Mouse (Mus musculus): ENCODE measurements around the gene Rlf. TPM values are rescaled to one million over a fixed set of nuclear protein-coding genes. Genes with fewer than 3 reads are reported as not detected.

Gene Rlf
- polyA plus RNA-seq, 1 experiment from 2014 or later, result 24.0 TPM

- H3K27ac ChIP-seq (replicated peaks; ENCODE audit: low read depth, low read length), result no peak within 1 kb of the TSS
- H3K4me1 ChIP-seq (ENCODE audit: control insufficient read depth, insufficient read depth, low read length), result no peaks in the 10 kb centered on the region
- H3K9me3 ChIP-seq (ENCODE audit: control insufficient read depth, low read length), result no peaks in the 10 kb centered on the region
- under 1% methylated on average over 39 of the region's 39 CpGs for whole genome bisulfite sequencing
- peak within 1 kb of the TSS; percentile 76 for H3K9ac ChIP-seq (ENCODE audit: low read length)
- H3K4me3 ChIP-seq (ENCODE audit: low read depth, low read length), result peak within 1 kb of the TSS; percentile 79
- peak; percentile 94 for DNase-seq (ENCODE audit: low spot score)
- peak; percentile 74 for ATAC-seq (ENCODE audit: insufficient number of reproducible peaks, low FRiP score, low TSS enrichment, low read depth)
- H3K36me3 ChIP-seq (ENCODE audit: control insufficient read depth, insufficient read depth, low read length), result peaks cover 14% of the 10 kb centered on the region
- peak within 1 kb of the TSS; percentile 60 for H3K4me2 ChIP-seq (ENCODE audit: low read depth, severe bottlenecking)
- H3K27me3 ChIP-seq (ENCODE audit: control insufficient read depth, insufficient read depth, low read length), result no peaks in the 10 kb centered on the region
These were observed 117.1 kb downstream of the Rlf start, which contains the start of gene Zmpste24 for GRCm38 (mm10) chr4:121097650-121098378. Gene Zmpste24, minus strand, starts transcription at chr4:121098241.

Other genes starting within 250 kb of the Rlf start
- 14.3 and 16.0 TPM in 2 replicates for gene Smap2, start 197.8 kb downstream of the Rlf start, polyA plus RNA-seq (2014; fragmentation: Nextera tagmentation; extraction: Ambion mirVana)
- gene Col9a2, start 175.7 kb downstream of the Rlf start, polyA plus RNA-seq (2014; fragmentation: Nextera tagmentation; extraction: Ambion mirVana), result 16.7 and 20.0 TPM in 2 replicates
- 17.8 and 21.3 TPM in 2 replicates for gene Zmpste24, start 116.8 kb downstream of the Rlf start, polyA plus RNA-seq (2014; fragmentation: Nextera tagmentation; extraction: Ambion mirVana)
- not detected in 2 replicates for gene Tmco2, start 105.9 kb downstream of the Rlf start, polyA plus RNA-seq (2014; fragmentation: Nextera tagmentation; extraction: Ambion mirVana)
- gene Gm12888, start 109.8 kb upstream of the Rlf start, polyA plus RNA-seq (2014; fragmentation: Nextera tagmentation; extraction: Ambion mirVana), result not detected in 2 replicates
- gene Gm12886, start 208.0 kb upstream of the Rlf start, polyA plus RNA-seq (2014; fragmentation: Nextera tagmentation; extraction: Ambion mirVana), result not detected in 2 replicates

Measured in limb, embryonic 11.5 days (tissue).